Mouse (Mus musculus) stomach, embryonic 14.5 days (tissue): Measurements from ENCODE around the gene Zfhx3. TPM values are rescaled to one million over a fixed set of nuclear protein-coding genes. Genes with fewer than 3 reads are reported as not detected.

Experiments
- ATAC-seq: fragments of 200-750 bp; cut with Nextera tagmentation; 2 replicates; pipeline ENCODE4 v1.8.0; 2017; ENCODE audit warnings: low read depth, moderate TSS enrichment; ENCODE audit not compliant: insufficient number of reproducible peaks, insufficient read depth, low FRiP score
- H3K27ac ChIP-seq: fragments of 300-500 bp; sonication (generic); 2 replicates; pipeline ENCODE4 v1.5.1; 2014; ENCODE audit warnings: mild to moderate bottlenecking, low read length, moderate library complexity, mixed read lengths
- H3K27me3 ChIP-seq: fragments of 300-500 bp; sonication (generic); 2 replicates; pipeline ENCODE4 v1.6.1; 2014; ENCODE audit warnings: low read length, control low read depth, mixed read lengths; ENCODE audit not compliant: control insufficient read depth, insufficient read depth
- H3K36me3 ChIP-seq: fragments of 300-500 bp; sonication (generic); 2 replicates; pipeline ENCODE4 v1.6.1; 2014; ENCODE audit warnings: mild to moderate bottlenecking, control low read depth, low read length, moderate library complexity, mixed read lengths; ENCODE audit not compliant: control insufficient read depth, insufficient read depth
- H3K4me1 ChIP-seq: fragments of 300-500 bp; sonication (generic); 2 replicates; pipeline ENCODE4 v1.6.1; 2014; ENCODE audit warnings: low read length, control low read depth, mixed read lengths; ENCODE audit not compliant: control insufficient read depth, insufficient read depth
- H3K4me2 ChIP-seq: fragments of 300-500 bp; sonication (generic); replicated peaks from 2 replicates; pipeline ENCODE4 v1.6.1; 2014; ENCODE audit warnings: low read depth, low read length, control low read depth
- H3K4me3 ChIP-seq: fragments of 300-500 bp; sonication (generic); 2 replicates; pipeline ENCODE4 v1.5.1; 2014; ENCODE audit warnings: low read depth, low read length, control low read depth
- H3K9ac ChIP-seq: fragments of 300-500 bp; sonication (generic); replicated peaks from 2 replicates; pipeline ENCODE4 v1.6.1; 2014; ENCODE audit warnings: low read depth, mild to moderate bottlenecking, control low read depth, low read length, moderate library complexity, mixed read lengths
- H3K9me3 ChIP-seq: fragments of 300-500 bp; sonication (generic); 2 replicates; pipeline ENCODE4 v1.6.1; 2016; ENCODE audit warnings: low read depth, low read length, control low read depth; ENCODE audit not compliant: control insufficient read depth
- WGBS: fragments of 180-500 bp; shearing (Covaris S2); extraction: QIAGEN DNeasy Blood & Tissue Kit; methylation state at CpG from one replicate; pipeline ENCODE4 v1.1.7; 2014; 5-methylcytosine and 5-hydroxymethylcytosine counted together
- polyA plus RNA-seq: library from polyadenylated mRNA; unstranded; fragments of >200 nt; fragmentation: Nextera tagmentation; extraction: Ambion mirVana; gene quantifications from 2 replicates; pipeline ENCODE4 v1.2.1, GENCODE M21; 2014

Gene Zfhx3
- polyA plus RNA-seq, 1 experiment from 2014 or later = 25.4 TPM

GRCm38 (mm10) chr8:108712001-108712411 is 769.6 kb downstream of the Zfhx3 start:
- H3K9me3 ChIP-seq = no peaks in the 10 kb centered on the region
- no peaks in the 10 kb centered on the region for H3K27me3 ChIP-seq
- H3K36me3 ChIP-seq = no peaks in the 10 kb centered on the region
- H3K9ac ChIP-seq = 0 out of 2 replicates have a peak overlapping the region, but pooled peaks have one; percentile 25
- ATAC-seq = no peak
- H3K27ac ChIP-seq = peak overlapping the region; percentile 95
- H3K4me1 ChIP-seq = peaks cover 85% of the 10 kb centered on the region
- H3K4me3 ChIP-seq = peak overlapping the region; percentile 12; the same call in 1 of the 2 replicates
- 8% methylated on average over 14 of the region's 14 CpGs for WGBS
- H3K4me2 ChIP-seq = peak overlapping the region; percentile 90

- H3K27me3 ChIP-seq = no peaks in the 10 kb centered on the region
- no peaks in the 10 kb centered on the region for H3K36me3 ChIP-seq
- WGBS = 23% methylated on average over 4 of the region's 4 CpGs
- no peak for ATAC-seq
- no peaks in the 10 kb centered on the region for H3K9me3 ChIP-seq
- peak overlapping the region; percentile 12; the same call in 1 of the 2 replicates for H3K4me3 ChIP-seq
- H3K27ac ChIP-seq = peak overlapping the region; percentile 95
- peaks cover 85% of the 10 kb centered on the region for H3K4me1 ChIP-seq
- peak overlapping the region; percentile 25; the same call in 1 of the 2 replicates for H3K9ac ChIP-seq
- peak overlapping the region; percentile 90 for H3K4me2 ChIP-seq
Observed at GRCm38 (mm10) chr8:108712607-108713006, 770.2 kb downstream of the Zfhx3 start.

GRCm38 (mm10) chr8:108713346-108714142 is 771.1 kb downstream of the Zfhx3 start:
- no peak for ATAC-seq
- peaks cover 85% of the 10 kb centered on the region for H3K4me1 ChIP-seq
- WGBS = 14% methylated on average over 19 of the region's 19 CpGs
- peak overlapping the region; percentile 95 for H3K27ac ChIP-seq
- H3K36me3 ChIP-seq = no peaks in the 10 kb centered on the region
- H3K4me2 ChIP-seq = peak overlapping the region; percentile 90
- no peaks in the 10 kb centered on the region for H3K9me3 ChIP-seq
- H3K27me3 ChIP-seq = no peaks in the 10 kb centered on the region
- peak overlapping the region; percentile 85 for H3K4me3 ChIP-seq
- H3K9ac ChIP-seq = peak overlapping the region; percentile 90

- 2% methylated on average over 21 of the region's 21 CpGs for WGBS
Observed at GRCm38 (mm10) chr8:108714143-108714635, 771.7 kb downstream of the Zfhx3 start.

GRCm38 (mm10) chr8:108714636-108715415 is 772.4 kb downstream of the Zfhx3 start:
- Histone ChIP-seq H3K27me3 (no peaks in the 10 kb centered on the region), H3K36me3 (no peaks in the 10 kb centered on the region), H3K9me3 (no peaks in the 10 kb centered on the region), H3K4me1 (peaks cover 81% of the 10 kb centered on the region), H3K9ac (peak overlapping the region; percentile 90), H3K4me3 (peak overlapping the region; percentile 85), H3K4me2 (peak overlapping the region; percentile 90), H3K27ac (peak overlapping the region; percentile 95)
- ATAC-seq = peak; percentile 78
- WGBS = under 1% methylated on average over 70 of the region's 84 CpGs

More at GRCm38 (mm10) chr8:108714143-108714635, 771.7 kb downstream of the Zfhx3 start:
- Histone ChIP-seq H3K36me3 (no peaks in the 10 kb centered on the region), H3K27ac (peak overlapping the region; percentile 95), H3K27me3 (no peaks in the 10 kb centered on the region), H3K9ac (peak overlapping the region; percentile 90), H3K4me2 (peak overlapping the region; percentile 90), H3K4me3 (peak overlapping the region; percentile 85), H3K9me3 (no peaks in the 10 kb centered on the region), H3K4me1 (peaks cover 84% of the 10 kb centered on the region)
- ATAC-seq = no peak; the same call in 1 of the 2 replicates

GRCm38 (mm10) chr8:108715416-108715948 is 773.0 kb downstream of the Zfhx3 start:
- peak overlapping the region; percentile 90 for H3K9ac ChIP-seq
- H3K4me2 ChIP-seq = peak overlapping the region; percentile 90
- H3K4me3 ChIP-seq = peak overlapping the region; percentile 85
- H3K4me1 ChIP-seq = peaks cover 81% of the 10 kb centered on the region
- no peaks in the 10 kb centered on the region for H3K36me3 ChIP-seq
- H3K9me3 ChIP-seq = no peaks in the 10 kb centered on the region
- no peaks in the 10 kb centered on the region for H3K27me3 ChIP-seq
- WGBS = 9% methylated on average over 11 of the region's 11 CpGs
- no peak for ATAC-seq
- H3K27ac ChIP-seq = peak overlapping the region; percentile 95

- ATAC-seq = no peak
- Histone ChIP-seq H3K27ac (no peak overlapping the region; the same call in 1 of the 2 replicates), H3K27me3 (no peaks in the 10 kb centered on the region), H3K9ac (peak overlapping the region; percentile 90; the same call in 1 of the 2 replicates), H3K9me3 (no peaks in the 10 kb centered on the region), H3K36me3 (no peaks in the 10 kb centered on the region), H3K4me2 (peak overlapping the region; percentile 90), H3K4me1 (peaks cover 79% of the 10 kb centered on the region), H3K4me3 (peak overlapping the region; percentile 85)
- 29% methylated on average over 7 of the region's 7 CpGs for WGBS
Observed at GRCm38 (mm10) chr8:108716291-108716811, 773.9 kb downstream of the Zfhx3 start.

- Histone ChIP-seq H3K36me3 (no peaks in the 10 kb centered on the region), H3K4me2 (peak overlapping the region; percentile 90), H3K9ac (no peak overlapping the region), H3K27me3 (no peaks in the 10 kb centered on the region), H3K9me3 (no peaks in the 10 kb centered on the region), H3K4me3 (no peak overlapping the region), H3K4me1 (peaks cover 75% of the 10 kb centered on the region), H3K27ac (peak overlapping the region; percentile 39; the same call in 1 of the 2 replicates)
- 43% methylated on average over 8 of the region's 8 CpGs for WGBS
- no peak for ATAC-seq
Observed at GRCm38 (mm10) chr8:108717545-108717944, 775.1 kb downstream of the Zfhx3 start.
